ENCODE assay signal across 8 mouse cellular contexts in genomic region chr2:154659070-154659469, GRCm38 (mm10). TPM values are rescaled to one million over a fixed set of nuclear protein-coding genes. Genes with fewer than 3 reads are reported as not detected.
DNase-seq lines count a peak whose midpoint lies in the region; ATAC-seq and TF ChIP-seq lines count a peak whose summit lies in the region.

No protein-coding gene starts in this region.

- H3K36me3 ChIP-seq in embryonic facial prominence, embryonic 14.5 days (ENCODE audit: control insufficient read depth, insufficient read depth, low read length), result peaks cover 24% of the 10 kb centered on the region
- peaks cover 16% of the 10 kb centered on the region for H3K36me3 ChIP-seq in hindbrain, embryonic 13.5 days
- H3K36me3 ChIP-seq in midbrain, embryonic 15.5 days (replicated peaks), result 0 out of 2 replicates have a peak, but pooled peaks cover 6% of the 10 kb centered on the region

- ATAC-seq in embryonic facial prominence, embryonic 14.5 days (ENCODE audit: low read depth), result no peak
- ATAC-seq in hindbrain, embryonic 13.5 days (ENCODE audit: low FRiP score), result no peak
- no peak for ATAC-seq in midbrain, embryonic 15.5 days (replicated peaks)

- TF ChIP-seq CTCF in layer of hippocampus, adult 2 months (conservative IDR thresholded peaks at IDR 0.05), result no peak

- peaks cover 16% of the 10 kb centered on the region for H3K4me1 ChIP-seq in embryonic facial prominence, embryonic 14.5 days (ENCODE audit: control insufficient read depth, insufficient read depth, low read length)
- H3K4me1 ChIP-seq in hindbrain, embryonic 13.5 days (replicated peaks), result peaks cover 28% of the 10 kb centered on the region
- H3K4me1 ChIP-seq in midbrain, embryonic 15.5 days, result peaks cover 32% of the 10 kb centered on the region

- H3K9ac ChIP-seq in embryonic facial prominence, embryonic 14.5 days (ENCODE audit: low read depth, low read length), result peak overlapping the region; percentile 3; the same call in 1 of the 2 replicates
- H3K9ac ChIP-seq in hindbrain, embryonic 13.5 days, result peak overlapping the region; percentile 49; the same call in 1 of the 2 replicates
- H3K9ac ChIP-seq in midbrain, embryonic 15.5 days, result peak overlapping the region; percentile 70; the same call in 1 of the 2 replicates

- DNase-seq in layer of hippocampus, adult 2 months (ENCODE audit: low spot score in 2 of 2), result no peak
- no peak for DNase-seq in layer of hippocampus, adult 8-10 months (ENCODE audit: low spot score in 2 of 2)
- DNase-seq in embryonic facial prominence, embryonic 14.5 days (ENCODE audit: low spot score), result no peak
- no peak for DNase-seq in thymus, postnatal 0 days (ENCODE audit: low spot score)
- DNase-seq in right cerebral cortex, postnatal 10 days (ENCODE audit: low spot score in 2 of 2), result no peak
- DNase-seq in kidney, postnatal 14 days, result no peak

- WGBS in embryonic facial prominence, embryonic 14.5 days, result 77% methylated on average over 4 of the region's 4 CpGs
- WGBS in hindbrain, embryonic 13.5 days, result 92% methylated on average over 4 of the region's 4 CpGs
- 77% methylated on average over 4 of the region's 4 CpGs for WGBS in midbrain, embryonic 15.5 days

- no peaks in the 10 kb centered on the region for H3K27me3 ChIP-seq in embryonic facial prominence, embryonic 14.5 days (replicated peaks; ENCODE audit: control insufficient read depth, insufficient read depth, low read length)
- no peaks in the 10 kb centered on the region for H3K27me3 ChIP-seq in hindbrain, embryonic 13.5 days
- no peaks in the 10 kb centered on the region for H3K27me3 ChIP-seq in midbrain, embryonic 15.5 days (replicated peaks)

- H3K4me2 ChIP-seq in embryonic facial prominence, embryonic 14.5 days (ENCODE audit: low read depth, low read length), result peak overlapping the region; percentile 78
- H3K4me2 ChIP-seq in hindbrain, embryonic 13.5 days, result peak overlapping the region; percentile 95
- H3K4me2 ChIP-seq in midbrain, embryonic 15.5 days, result peak overlapping the region; percentile 85

- H3K27ac ChIP-seq in layer of hippocampus, adult 2 months, result peak overlapping the region; percentile 95; the same call in 1 of the 2 replicates
- H3K27ac ChIP-seq in embryonic facial prominence, embryonic 14.5 days (replicated peaks; ENCODE audit: low read depth, low read length), result no peak overlapping the region
- H3K27ac ChIP-seq in hindbrain, embryonic 13.5 days, result no peak overlapping the region
- no peak overlapping the region for H3K27ac ChIP-seq in midbrain, embryonic 15.5 days

- H3K4me3 ChIP-seq in layer of hippocampus, adult 2 months, result peak overlapping the region; percentile 94
- peak overlapping the region; percentile 70; the same call in 1 of the 2 replicates for H3K4me3 ChIP-seq in embryonic facial prominence, embryonic 14.5 days (ENCODE audit: low read depth, low read length)
- 0 out of 2 replicates have a peak overlapping the region, but pooled peaks have one; percentile 89 for H3K4me3 ChIP-seq in hindbrain, embryonic 13.5 days
- H3K4me3 ChIP-seq in midbrain, embryonic 15.5 days, result peak overlapping the region; percentile 59; the same call in 1 of the 2 replicates

- H3K9me3 ChIP-seq in embryonic facial prominence, embryonic 14.5 days (ENCODE audit: control insufficient read depth, low read length), result no peaks in the 10 kb centered on the region
- no peaks in the 10 kb centered on the region for H3K9me3 ChIP-seq in hindbrain, embryonic 13.5 days
- H3K9me3 ChIP-seq in midbrain, embryonic 15.5 days, result no peaks in the 10 kb centered on the region

RNA-seq across cellular contexts. Expression of gene Chmp4b, which starts 7.6 kb away (rescaled TPM):
- 100 to 1,000 TPM; 206 to 215 TPM for total RNA-seq in layer of hippocampus, adult 2 months (2021)
- 100 to 1,000 TPM; 206 to 234 (median 209) TPM for total RNA-seq in layer of hippocampus, adult 8-10 months (2022)
- polyA plus RNA-seq in embryonic facial prominence, embryonic 14.5 days (2014; fragmentation: Nextera tagmentation; extraction: Ambion mirVana), result 21.2 and 21.9 TPM in 2 replicates
- polyA plus RNA-seq in hindbrain, embryonic 13.5 days (2015; fragmentation: Nextera tagmentation; extraction: Ambion mirVana), result 29.0 and 30.4 TPM in 2 replicates
- 27.9 and 28.4 TPM in 2 replicates for polyA plus RNA-seq in midbrain, embryonic 15.5 days (2015; fragmentation: Nextera tagmentation; extraction: Ambion mirVana)
- 30.1 and 35.4 TPM in 2 replicates for polyA plus RNA-seq in thymus, postnatal 0 days (2015; fragmentation: Nextera tagmentation; extraction: Ambion mirVana)

RNA-seq across cellular contexts. Expression of gene 4930519P11Rik, which starts 45.8 kb away (rescaled TPM):
- not detected for total RNA-seq in layer of hippocampus, adult 2 months (2021)
- total RNA-seq in layer of hippocampus, adult 8-10 months (2022), result not detected
- polyA plus RNA-seq in embryonic facial prominence, embryonic 14.5 days (2014; fragmentation: Nextera tagmentation; extraction: Ambion mirVana), result 0.77 TPM in 1 of 2 replicates, not detected in the other
- 0.51 TPM in 1 of 2 replicates, not detected in the other for polyA plus RNA-seq in hindbrain, embryonic 13.5 days (2015; fragmentation: Nextera tagmentation; extraction: Ambion mirVana)
- polyA plus RNA-seq in midbrain, embryonic 15.5 days (2015; fragmentation: Nextera tagmentation; extraction: Ambion mirVana), result 0.50 and 0.78 TPM in 2 replicates
- polyA plus RNA-seq in thymus, postnatal 0 days (2015; fragmentation: Nextera tagmentation; extraction: Ambion mirVana), result 0.28 and 0.42 TPM in 2 replicates

RNA-seq across cellular contexts. Expression of gene Zfp341, which starts 46.0 kb away (rescaled TPM):
- 10 to 100 TPM in 1 of 2 experiments, 1 to 10 TPM in 1; 9.1 to 10.8 TPM for total RNA-seq in layer of hippocampus, adult 2 months (2021)
- 10 to 100 TPM in 1 of 4 experiments, 1 to 10 TPM in 3; 8.6 to 10.8 (median 9.3) TPM for total RNA-seq in layer of hippocampus, adult 8-10 months (2022)
- 1.2 TPM in 2 replicates for polyA plus RNA-seq in embryonic facial prominence, embryonic 14.5 days (2014; fragmentation: Nextera tagmentation; extraction: Ambion mirVana)
- 1.9 and 2.3 TPM in 2 replicates for polyA plus RNA-seq in hindbrain, embryonic 13.5 days (2015; fragmentation: Nextera tagmentation; extraction: Ambion mirVana)
- polyA plus RNA-seq in midbrain, embryonic 15.5 days (2015; fragmentation: Nextera tagmentation; extraction: Ambion mirVana), result 2.6 and 3.1 TPM in 2 replicates
- polyA plus RNA-seq in thymus, postnatal 0 days (2015; fragmentation: Nextera tagmentation; extraction: Ambion mirVana), result 0.51 and 0.61 TPM in 2 replicates

RNA-seq across cellular contexts. Expression of gene Pxmp4, which starts 55.6 kb away (rescaled TPM):
- total RNA-seq in layer of hippocampus, adult 2 months (2021), result 10 to 100 TPM; 10.7 to 13.7 TPM
- 10 to 100 TPM; 11.3 to 12.6 (median 11.7) TPM for total RNA-seq in layer of hippocampus, adult 8-10 months (2022)
- 24.1 and 26.9 TPM in 2 replicates for polyA plus RNA-seq in embryonic facial prominence, embryonic 14.5 days (2014; fragmentation: Nextera tagmentation; extraction: Ambion mirVana)
- 14.2 and 16.8 TPM in 2 replicates for polyA plus RNA-seq in hindbrain, embryonic 13.5 days (2015; fragmentation: Nextera tagmentation; extraction: Ambion mirVana)
- 15.7 and 15.9 TPM in 2 replicates for polyA plus RNA-seq in midbrain, embryonic 15.5 days (2015; fragmentation: Nextera tagmentation; extraction: Ambion mirVana)
- polyA plus RNA-seq in thymus, postnatal 0 days (2015; fragmentation: Nextera tagmentation; extraction: Ambion mirVana), result 51.8 and 52.1 TPM in 2 replicates

Comparison
In these comparisons a context has a peak if more than half of its experiments do, and no peak if none do; other contexts are left out.
1. H3K9ac ChIP-seq: peak in every context shown above with its lines; median percentile 70 in midbrain, embryonic 15.5 days; 49 in hindbrain, embryonic 13.5 days; 3 in embryonic facial prominence, embryonic 14.5 days.